Mouse (Mus musculus) layer of hippocampus, postnatal 25 days (tissue): Measurements from ENCODE around the gene Nav2. TPM values are rescaled to one million over a fixed set of nuclear protein-coding genes. Genes with fewer than 3 reads are reported as not detected.
A peak's percentile ranks its signal among the peaks of the same experiment; 100 is the strongest.

Source experiments
- DNase-seq, 2 experiments: peaks; one replicate each; pipeline ENCODE4 v3.0.0; 2022; ENCODE audit warnings: mixed read lengths in 2 of 2, low spot score in 1 of 2; ENCODE audit errors: extremely low spot score in 1 of 2
- total RNA-seq, 2 experiments: library from RNA; stranded (reverse); gene quantifications; 2 replicates each; pipeline ENCODE4 v1.2.3; 2021

Nav2 gene
- total RNA-seq, 2 experiments from 2014 or later, result 56.4 to 101 TPM

DNA sequence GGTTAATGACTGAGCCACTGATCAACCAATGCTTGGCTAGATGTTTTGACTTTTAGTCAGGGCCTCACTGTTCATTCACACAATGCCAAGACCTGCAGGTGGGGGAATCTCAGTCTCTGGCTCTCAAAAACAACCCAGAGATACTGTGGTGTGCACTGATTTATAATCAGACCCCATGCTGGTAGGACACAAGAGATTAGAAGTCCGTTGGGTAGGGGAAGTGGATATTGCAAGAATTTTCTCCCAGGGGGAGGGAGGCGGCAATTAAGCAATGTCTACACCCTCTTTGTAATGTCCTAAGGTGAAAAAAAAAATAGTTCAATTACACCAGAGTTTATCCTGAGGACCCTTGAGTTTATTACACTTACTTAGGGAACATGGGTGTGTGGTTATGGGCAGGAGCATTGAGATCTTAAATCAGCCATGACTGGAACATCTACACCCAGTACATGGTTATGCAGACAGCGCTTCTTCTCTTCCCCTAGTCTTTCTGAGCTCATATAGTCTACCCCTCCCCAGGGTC, 332.8 kb downstream of the Nav2 start:
- no peak for DNase-seq

DNA sequence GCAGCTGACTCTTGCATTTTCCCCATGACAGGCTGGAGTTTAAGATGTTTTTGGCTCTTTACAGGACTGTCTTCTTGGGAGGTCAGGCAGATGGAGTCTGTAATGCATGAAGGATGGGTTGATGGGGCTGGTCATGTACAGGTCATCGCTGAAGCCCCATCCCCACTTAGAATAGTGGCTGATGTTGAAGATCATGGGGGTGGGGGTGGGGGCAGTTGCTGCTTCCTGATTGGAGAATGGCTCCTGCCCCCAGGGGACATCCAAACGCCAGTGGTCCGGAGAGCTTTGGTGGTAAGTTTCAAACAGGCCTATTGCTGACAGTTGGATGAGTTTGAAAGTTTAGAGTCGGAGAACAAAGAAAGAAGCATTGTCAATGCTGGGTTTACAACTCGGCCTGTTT, 333.7 kb downstream of the Nav2 start:
- DNase-seq, result no peak

DNA sequence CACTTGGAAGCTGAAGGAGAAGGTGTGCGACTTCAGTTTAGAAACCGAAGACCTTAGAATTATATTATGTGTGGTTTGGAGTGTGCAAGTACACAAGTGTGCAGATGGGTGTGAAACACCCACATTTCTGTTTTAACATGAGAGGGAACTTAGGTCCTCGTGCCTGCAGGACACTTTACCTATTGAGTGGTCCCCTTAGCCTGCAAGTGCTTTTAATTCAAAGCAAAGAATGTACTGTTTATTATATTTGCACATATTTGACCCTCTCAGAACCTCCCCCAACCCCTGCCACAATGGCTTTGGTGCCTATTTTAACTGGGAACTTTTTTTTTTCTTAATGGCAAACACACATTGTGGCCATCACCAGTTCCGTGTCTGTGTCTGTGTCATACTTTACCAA, 334.6 kb downstream of the Nav2 start:
- DNase-seq, result no peak

GRCm38 (mm10) chr7:49245537-49246239, 337.2 kb downstream of the Nav2 start:
- DNase-seq, result peak; percentile 85 to 86

DNA sequence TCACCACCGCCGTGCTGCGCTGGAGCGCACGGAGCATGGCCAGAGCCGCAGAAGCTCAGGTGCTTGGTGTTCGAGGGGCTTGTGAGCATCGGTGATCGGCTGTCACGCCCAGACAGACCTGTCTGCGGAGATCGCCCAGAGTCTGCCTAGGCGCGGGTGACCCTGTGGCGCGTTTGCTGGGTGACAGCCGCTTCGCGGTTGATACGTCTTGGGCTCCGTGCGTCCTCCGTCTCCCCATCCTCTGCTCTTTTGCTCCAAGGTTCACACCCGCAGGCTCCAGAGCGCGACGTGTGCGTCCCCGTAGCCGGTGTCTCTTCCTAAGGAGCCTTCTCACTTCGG, 337.7 kb downstream of the Nav2 start:
- no peak for DNase-seq

DNA sequence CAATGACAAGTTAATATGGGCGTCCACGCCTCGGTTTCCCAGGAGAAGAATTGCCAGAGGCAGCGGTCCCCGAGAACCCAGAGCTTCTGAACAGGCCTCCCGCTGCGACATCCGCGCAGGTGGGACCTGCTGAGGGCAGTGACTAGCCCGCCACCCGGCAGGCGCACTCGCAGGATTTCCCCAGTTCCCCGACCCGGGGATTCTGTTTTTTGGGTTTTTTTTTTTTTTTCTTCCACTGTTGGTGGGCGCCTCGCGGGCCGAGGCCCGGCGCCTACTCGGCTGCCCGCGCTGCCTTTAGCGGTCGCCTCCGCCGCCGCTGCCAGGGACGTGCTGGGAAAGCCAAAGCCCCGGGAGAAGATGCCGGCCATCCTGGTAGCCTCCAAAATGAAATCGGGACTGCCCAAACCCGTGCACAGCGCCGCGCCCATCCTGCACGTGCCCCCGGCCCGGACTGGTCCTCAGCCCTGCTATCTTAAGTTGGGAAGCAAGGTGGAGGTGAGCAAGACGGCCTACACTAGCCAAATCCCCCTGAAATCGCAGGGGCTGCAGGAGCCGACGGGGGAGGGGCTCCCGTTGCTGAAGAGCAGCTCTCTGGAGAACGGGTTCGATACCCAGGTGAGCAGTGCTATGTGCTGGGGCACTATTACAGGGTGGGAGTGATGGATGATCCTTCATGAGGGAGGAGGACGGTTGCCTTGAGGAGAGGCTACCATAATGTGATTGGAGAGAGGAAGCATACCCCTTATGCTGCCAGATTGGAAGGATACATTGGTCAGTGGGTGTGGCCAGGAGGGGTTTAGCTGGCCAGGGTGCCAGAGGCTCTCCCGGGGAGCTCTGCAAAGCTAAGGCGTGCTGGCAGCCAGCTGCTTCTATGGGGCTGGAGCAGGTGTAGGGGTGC, 338.3 kb downstream of the Nav2 start:
- DNase-seq, result no peak

GRCm38 (mm10) chr7:49247744-49248331, 339.3 kb downstream of the Nav2 start:
- peak in 1 of 2 experiments; percentile 51 for DNase-seq

DNA sequence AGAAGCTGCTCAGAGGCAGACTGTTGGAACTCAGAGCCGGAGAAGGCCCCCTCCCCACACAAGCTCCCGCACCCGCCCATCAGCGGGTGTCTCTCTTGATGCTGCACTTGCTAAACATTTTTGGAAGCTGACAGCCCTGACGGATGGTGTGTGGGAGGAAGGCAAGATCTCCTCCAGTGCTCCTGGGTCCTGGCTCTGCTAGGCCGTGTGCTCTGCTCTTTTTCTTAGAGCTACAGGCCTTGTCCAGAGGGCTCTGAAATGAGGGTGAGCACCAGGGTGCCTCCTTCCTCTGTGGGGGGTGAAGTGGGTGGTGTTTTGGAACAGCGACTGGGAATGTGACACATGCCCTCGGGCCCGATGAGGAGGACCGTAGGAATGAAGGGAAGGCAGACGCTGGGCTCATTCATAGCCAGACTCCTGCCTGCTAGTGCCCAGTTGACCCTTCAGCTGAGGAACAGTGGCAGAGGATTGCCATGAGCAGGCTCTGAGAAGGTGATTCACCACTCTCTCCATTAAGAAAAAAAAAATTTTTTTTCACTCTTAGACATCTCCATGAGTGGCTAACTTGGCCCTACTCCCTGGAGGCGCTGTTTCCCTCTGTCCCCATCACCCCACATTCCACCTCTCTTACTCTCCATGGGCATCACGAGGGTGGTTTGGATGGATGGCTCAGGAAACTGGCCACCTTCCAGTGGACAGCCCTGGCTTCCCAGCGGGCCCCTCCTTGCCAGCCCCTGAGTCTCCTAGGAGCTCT, 340.0 kb downstream of the Nav2 start:
- no peak for DNase-seq

DNA sequence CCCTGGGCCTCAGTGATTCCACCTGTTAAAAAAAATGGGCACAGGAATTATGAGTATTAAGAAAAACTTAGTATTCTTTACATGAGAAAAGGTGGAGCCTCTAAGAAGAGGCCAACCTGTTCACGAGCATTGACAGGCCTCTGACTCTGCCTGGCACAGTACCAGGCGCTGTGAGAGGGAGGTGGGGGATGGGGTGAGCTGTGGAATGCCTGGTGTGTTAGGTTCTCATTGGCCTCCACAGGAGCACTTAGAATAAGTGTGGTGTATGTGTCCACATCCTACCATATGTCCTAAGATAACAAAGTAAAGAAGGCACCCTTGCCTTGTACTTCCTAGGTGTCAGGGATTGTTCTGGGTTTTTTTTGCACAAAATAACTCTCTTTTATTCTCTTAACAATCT, 340.9 kb downstream of the Nav2 start:
- DNase-seq, result no peak

DNA sequence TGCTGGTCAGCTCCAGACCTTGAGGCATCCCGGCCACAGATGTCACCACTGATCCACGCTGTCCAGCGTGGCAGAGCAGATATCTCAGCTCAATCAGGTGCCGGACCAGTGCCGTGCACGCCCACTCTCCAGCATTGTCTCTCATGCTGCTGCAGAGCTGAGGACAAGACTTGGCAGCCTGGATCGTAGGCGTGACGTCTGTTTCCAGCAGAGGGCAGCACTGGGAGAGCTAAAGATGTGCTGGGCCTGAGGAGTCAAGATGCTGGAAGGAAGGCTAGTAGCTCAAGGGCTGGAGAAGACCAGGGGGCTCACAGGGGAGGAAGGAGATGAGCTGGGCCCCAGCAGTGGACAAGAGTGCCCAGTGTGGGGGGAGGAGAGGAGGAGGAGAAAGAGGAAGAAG, 341.5 kb downstream of the Nav2 start:
- peak; percentile 85 to 93 for DNase-seq

DNA sequence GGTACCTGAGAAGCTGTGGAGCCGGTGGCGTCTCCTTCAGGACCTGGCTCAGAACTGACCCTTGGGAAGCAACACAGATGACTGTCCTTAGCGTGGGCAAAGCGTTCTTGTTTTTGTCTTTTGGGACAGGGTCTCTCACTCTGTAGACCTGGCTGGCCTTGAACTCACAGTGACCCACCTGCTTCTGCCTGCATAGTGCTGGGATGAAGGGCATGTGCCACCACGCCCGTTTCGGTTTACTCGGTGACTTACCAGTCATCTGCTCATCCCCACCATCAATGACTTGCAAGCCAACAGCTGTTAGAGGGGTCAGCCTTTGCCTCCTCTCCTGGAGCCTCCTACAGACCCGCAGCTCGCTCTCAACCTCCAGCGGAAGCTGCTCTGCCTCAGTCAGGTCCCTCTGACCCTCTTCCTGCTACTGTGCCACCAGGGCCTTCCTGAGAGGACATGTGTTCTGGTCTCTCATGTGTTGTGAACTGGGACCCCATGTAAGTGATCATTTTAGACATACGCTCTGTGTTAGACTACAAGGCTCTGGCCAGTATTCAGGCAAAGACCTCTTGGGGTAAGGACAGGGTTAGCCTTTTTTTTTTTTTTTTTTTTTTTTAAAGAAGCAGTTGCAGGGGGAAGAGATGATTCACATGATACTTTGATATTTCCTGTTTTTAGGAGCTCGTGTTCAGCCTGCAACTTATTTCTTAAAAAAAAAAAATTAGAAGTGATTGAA, 342.2 kb downstream of the Nav2 start:
- peak in 1 of 2 experiments; percentile 12 for DNase-seq

GRCm38 (mm10) chr7:49251308-49251638, 342.8 kb downstream of the Nav2 start:
- DNase-seq, result peak in 1 of 2 experiments; percentile 7

- DNase-seq, result no peak
Observed at GRCm38 (mm10) chr7:49252444-49252843, 343.9 kb downstream of the Nav2 start.

- DNase-seq, result no peak
Observed at GRCm38 (mm10) chr7:49252902-49253301, 344.4 kb downstream of the Nav2 start.

DNA sequence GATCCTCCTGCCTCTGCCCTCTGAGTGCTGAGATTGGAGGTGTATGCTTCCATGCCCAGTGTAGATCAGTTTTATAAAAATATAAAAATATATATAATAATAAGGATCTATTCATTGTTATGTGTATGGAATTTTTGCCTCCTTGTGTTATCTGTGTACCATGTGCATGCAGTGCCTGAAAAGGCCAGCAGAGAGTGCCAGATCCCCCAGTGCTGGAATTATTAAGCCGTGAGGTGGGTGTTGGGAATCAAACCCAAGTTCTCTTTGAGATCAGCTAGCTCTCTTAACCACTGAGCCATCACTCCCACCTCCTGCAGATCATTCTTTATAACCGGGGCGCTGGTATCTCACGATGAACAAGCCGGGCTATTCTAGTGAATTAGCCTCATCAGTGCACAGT, 346.5 kb downstream of the Nav2 start:
- DNase-seq, result no peak

GRCm38 (mm10) chr7:49257234-49257906, 348.9 kb downstream of the Nav2 start:
- no peak for DNase-seq

- DNase-seq, result no peak
Observed at GRCm38 (mm10) chr7:49258088-49258487, 349.6 kb downstream of the Nav2 start.

DNA sequence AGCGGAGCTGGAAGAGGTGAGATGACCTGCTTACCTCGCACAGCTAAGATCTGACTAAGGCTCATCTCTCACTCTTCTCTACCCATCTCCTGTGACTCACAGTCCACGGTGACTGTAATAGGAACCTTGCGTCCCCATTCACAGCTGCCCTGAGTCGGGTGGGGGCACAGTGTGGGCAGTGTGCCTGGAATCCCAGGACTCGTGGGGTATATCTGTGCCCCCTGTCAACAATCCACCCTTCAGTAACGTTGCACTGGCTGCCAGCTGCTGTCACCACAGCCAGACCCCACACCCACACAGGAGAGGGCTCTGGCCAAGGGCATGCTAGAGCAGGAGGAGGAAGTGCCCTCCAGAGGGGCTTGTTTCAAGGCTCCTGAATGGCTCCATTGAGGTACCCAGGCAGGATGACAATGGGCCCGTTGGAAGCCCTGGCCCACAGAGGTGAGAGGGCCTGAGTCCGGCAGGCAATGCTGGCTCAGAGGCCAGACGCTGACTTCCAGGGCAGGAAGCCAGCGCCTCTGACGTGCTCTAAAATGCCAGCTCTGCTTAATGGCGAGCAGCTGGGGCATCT, 353.5 kb downstream of the Nav2 start:
- DNase-seq, result no peak

DNA sequence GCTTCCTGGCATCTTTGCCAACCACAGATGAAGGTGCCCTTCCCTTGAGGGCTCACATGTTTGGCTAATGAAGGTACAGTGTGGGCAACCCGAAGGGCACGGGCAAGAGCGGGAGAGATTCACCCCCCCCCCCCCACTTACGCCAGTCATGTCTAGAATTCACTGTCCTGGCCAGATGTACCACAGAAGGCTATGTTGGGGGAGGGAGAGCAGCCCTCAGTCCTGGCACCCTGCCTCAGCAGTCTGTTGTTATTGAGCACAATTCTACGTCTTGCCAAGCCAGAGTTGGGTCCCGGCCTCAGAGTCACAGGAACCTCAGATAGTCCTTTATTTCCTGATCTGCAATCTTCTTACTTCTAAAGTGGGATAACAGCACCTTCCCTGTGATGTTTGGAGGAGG, 357.9 kb downstream of the Nav2 start:
- DNase-seq, result peak in 1 of 2 experiments; percentile 64
